Mouse (Mus musculus) liver, embryonic 12.5 days (tissue): ENCODE data around the gene Dab2ip. TPM values are rescaled to one million over a fixed set of nuclear protein-coding genes. Genes with fewer than 3 reads are reported as not detected.

Experiments
- ATAC-seq: fragments of 200-750 bp; cut with Nextera tagmentation; 2 replicates; pipeline ENCODE4 v1.8.0; 2017; ENCODE audit warnings: moderate number of reproducible peaks, mild to moderate bottlenecking, moderate library complexity
- H3K27ac ChIP-seq: fragments of 300-500 bp; sonication (generic); 2 replicates; pipeline ENCODE4 v1.5.1; 2016; ENCODE audit warnings: mild to moderate bottlenecking
- H3K27me3 ChIP-seq: fragments of 300-500 bp; sonication (generic); replicated peaks from 2 replicates; pipeline ENCODE4 v1.6.1; 2016; ENCODE audit warnings: mild to moderate bottlenecking, moderate library complexity
- H3K36me3 ChIP-seq: fragments of 300-500 bp; sonication (generic); 2 replicates; pipeline ENCODE4 v1.6.1; 2016; ENCODE audit warnings: mild to moderate bottlenecking, moderate library complexity
- H3K4me1 ChIP-seq: fragments of 300-500 bp; sonication (generic); 2 replicates; pipeline ENCODE4 v1.6.1; 2016
- H3K4me2 ChIP-seq: fragments of 300-500 bp; sonication (generic); 2 replicates; pipeline ENCODE4 v1.6.1; 2016; ENCODE audit warnings: mild to moderate bottlenecking, moderate library complexity
- H3K4me3 ChIP-seq: fragments of 300-500 bp; sonication (generic); 2 replicates; pipeline ENCODE4 v1.5.1; 2016; ENCODE audit warnings: mild to moderate bottlenecking, moderate library complexity
- H3K9ac ChIP-seq: fragments of 300-500 bp; sonication (generic); 2 replicates; pipeline ENCODE4 v1.6.1; 2016; ENCODE audit warnings: mild to moderate bottlenecking, moderate library complexity
- H3K9me3 ChIP-seq: fragments of 300-500 bp; sonication (generic); replicated peaks from 2 replicates; pipeline ENCODE4 v1.6.1; 2016; ENCODE audit warnings: mild to moderate bottlenecking, moderate library complexity
- WGBS: fragments of 180-500 bp; shearing (Covaris S2); methylation state at CpG from one replicate; pipeline ENCODE4 v1.1.7; 2016; ENCODE audit not compliant: insufficient replicate concordance; 5-methylcytosine and 5-hydroxymethylcytosine counted together
- polyA plus RNA-seq: library from polyadenylated mRNA; unstranded; fragments of >200 nt; fragmentation: Nextera tagmentation; extraction: Ambion mirVana; gene quantifications from 2 replicates; pipeline ENCODE4 v1.2.1, GENCODE M21; 2016

Gene Dab2ip
- polyA plus RNA-seq, 1 experiment from 2014 or later: 8.6 TPM

DNA sequence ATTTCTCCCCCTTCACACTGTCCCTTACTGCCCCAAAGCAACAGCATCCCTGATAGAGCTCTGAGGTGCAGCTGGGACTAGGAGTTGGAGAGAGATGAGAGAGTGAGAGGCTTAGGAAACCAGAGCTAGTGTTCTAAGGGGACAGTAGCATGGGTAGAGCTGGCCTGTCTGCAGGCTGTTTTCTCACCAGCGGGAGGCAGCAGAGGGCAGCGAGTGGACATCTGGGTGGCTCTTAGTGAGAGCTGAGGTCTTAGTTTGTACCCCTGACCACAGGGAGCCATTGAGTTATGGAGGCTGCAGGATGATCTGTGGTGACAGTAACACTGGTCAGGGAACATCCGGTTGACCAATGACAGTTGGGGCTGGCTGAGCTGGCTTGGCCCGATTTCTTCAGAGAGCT is 91.6 kb downstream of the Dab2ip start:
- Histone ChIP-seq H3K4me1 (no peaks in the 10 kb centered on the region), H3K9me3 (no peaks in the 10 kb centered on the region), H3K36me3 (no peaks in the 10 kb centered on the region), H3K4me2 (no peak overlapping the region), H3K27ac (no peak overlapping the region), H3K4me3 (no peak overlapping the region), H3K9ac (no peak overlapping the region), H3K27me3 (no peaks in the 10 kb centered on the region)
- peak; percentile 26; the same call in 1 of the 2 replicates for ATAC-seq
- 34% methylated on average over 4 of the region's 4 CpGs for WGBS

GRCm38 (mm10) chr2:35651297-35651731 is 93.2 kb downstream of the Dab2ip start:
- 49% methylated on average over 6 of the region's 6 CpGs for WGBS
- no peak for ATAC-seq
- no peaks in the 10 kb centered on the region for H3K4me1 ChIP-seq
- no peak overlapping the region for H3K27ac ChIP-seq
- H3K9ac ChIP-seq: no peak overlapping the region
- H3K4me2 ChIP-seq: no peak overlapping the region
- H3K9me3 ChIP-seq: no peaks in the 10 kb centered on the region
- H3K27me3 ChIP-seq: no peaks in the 10 kb centered on the region
- H3K4me3 ChIP-seq: no peak overlapping the region
- no peaks in the 10 kb centered on the region for H3K36me3 ChIP-seq

DNA sequence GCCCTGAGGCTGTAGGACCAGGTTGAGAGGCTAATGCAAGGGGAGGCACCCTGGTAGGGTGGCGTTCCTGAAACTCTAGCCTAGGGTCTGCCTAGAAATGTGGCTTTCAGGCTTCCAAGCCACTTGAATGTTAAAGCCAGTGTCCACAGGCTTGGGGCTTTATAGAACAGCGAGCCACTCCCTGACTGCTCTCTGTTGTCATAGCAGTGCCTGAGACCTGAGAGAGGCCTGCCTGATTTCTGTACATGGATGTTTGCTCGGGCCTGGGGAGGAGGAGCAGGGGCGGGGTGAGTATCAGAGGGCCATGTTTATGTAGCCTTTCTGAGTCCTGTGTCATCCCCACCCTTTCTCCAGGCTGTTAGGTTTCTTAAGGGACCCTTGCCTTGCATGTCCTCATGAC is 94.9 kb downstream of the Dab2ip start:
- Histone ChIP-seq H3K4me3 (no peak overlapping the region), H3K4me1 (0 out of 2 replicates have a peak, but pooled peaks cover 2% of the 10 kb centered on the region), H3K4me2 (no peak overlapping the region), H3K27ac (no peak overlapping the region), H3K27me3 (no peaks in the 10 kb centered on the region), H3K36me3 (no peaks in the 10 kb centered on the region), H3K9me3 (no peaks in the 10 kb centered on the region), H3K9ac (no peak overlapping the region)
- WGBS: 61% methylated on average over 4 of the region's 4 CpGs
- ATAC-seq: no peak

DNA sequence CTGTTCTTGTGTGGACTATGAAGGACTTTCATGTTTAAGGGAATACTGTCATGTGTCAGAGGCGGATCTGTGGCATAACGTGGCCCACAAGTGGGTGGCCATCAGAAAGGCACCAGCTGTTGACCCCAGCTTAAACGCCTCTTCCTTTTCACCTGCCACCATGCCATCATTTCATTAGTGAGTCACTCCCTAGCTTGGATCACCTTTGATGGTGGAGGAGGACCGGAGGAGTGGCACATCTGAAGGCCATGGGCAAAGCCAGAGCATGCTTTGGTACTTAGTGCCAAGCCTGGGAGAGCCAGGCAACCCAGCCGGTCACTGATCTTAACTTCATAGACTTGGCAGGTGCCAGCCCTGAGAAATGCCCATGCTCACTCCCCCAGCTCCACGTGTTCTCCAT is 96.7 kb downstream of the Dab2ip start:
- 64% methylated on average over 6 of the region's 6 CpGs for WGBS
- Histone ChIP-seq H3K4me1 (0 out of 2 replicates have a peak, but pooled peaks cover 8% of the 10 kb centered on the region), H3K27ac (no peak overlapping the region), H3K9me3 (no peaks in the 10 kb centered on the region), H3K36me3 (no peaks in the 10 kb centered on the region), H3K27me3 (peaks cover 13% of the 10 kb centered on the region), H3K4me2 (no peak overlapping the region), H3K9ac (no peak overlapping the region), H3K4me3 (no peak overlapping the region)
- ATAC-seq: no peak

- H3K27me3 ChIP-seq: peaks cover 25% of the 10 kb centered on the region
- no peak for ATAC-seq
- WGBS: 64% methylated on average over 8 of the region's 8 CpGs
- H3K4me2 ChIP-seq: no peak overlapping the region
- no peaks in the 10 kb centered on the region for H3K9me3 ChIP-seq
- no peak overlapping the region for H3K9ac ChIP-seq
- H3K27ac ChIP-seq: no peak overlapping the region
- no peaks in the 10 kb centered on the region for H3K36me3 ChIP-seq
- H3K4me1 ChIP-seq: 0 out of 2 replicates have a peak, but pooled peaks cover 10% of the 10 kb centered on the region
- H3K4me3 ChIP-seq: no peak overlapping the region
Observed at GRCm38 (mm10) chr2:35655996-35656395, 97.9 kb downstream of the Dab2ip start.

- 34% methylated on average over 3 of the region's 3 CpGs for WGBS
- Histone ChIP-seq H3K4me1 (peaks cover 30% of the 10 kb centered on the region), H3K27me3 (peaks cover 49% of the 10 kb centered on the region), H3K27ac (no peak overlapping the region), H3K9me3 (no peaks in the 10 kb centered on the region), H3K36me3 (no peaks in the 10 kb centered on the region), H3K9ac (no peak overlapping the region), H3K4me3 (no peak overlapping the region), H3K4me2 (no peak overlapping the region)
- no peak for ATAC-seq
Observed at GRCm38 (mm10) chr2:35658311-35658710, 100.2 kb downstream of the Dab2ip start.

DNA sequence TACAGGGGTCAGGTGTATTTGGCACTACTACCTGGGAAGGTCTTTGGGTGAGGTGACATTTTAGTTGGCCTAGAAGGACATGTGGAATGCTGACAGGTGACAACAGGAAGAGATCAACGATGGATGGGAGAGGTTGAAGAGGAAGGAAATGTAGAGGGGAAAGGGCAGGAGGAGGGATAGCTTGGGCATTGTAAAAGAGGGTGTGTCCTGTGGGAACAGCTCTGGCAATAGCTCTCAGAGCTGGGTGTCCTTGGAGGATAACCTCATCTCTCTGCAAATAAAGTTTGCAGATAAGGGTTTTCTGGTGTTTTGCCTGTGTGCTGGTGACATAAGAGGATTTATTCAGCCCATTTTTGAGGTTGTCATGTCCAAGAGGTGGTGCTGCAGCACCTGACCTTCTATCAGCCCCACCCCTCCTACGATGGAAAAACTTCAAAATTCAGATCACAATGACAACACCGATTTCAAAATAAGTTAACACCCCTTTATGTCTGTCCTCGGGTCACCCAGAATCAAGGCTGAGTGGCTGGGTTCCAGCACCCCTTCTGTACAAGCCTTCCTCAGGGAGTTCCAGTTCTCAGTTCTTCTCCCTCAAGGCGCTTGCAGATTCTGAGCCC is 101.6 kb downstream of the Dab2ip start:
- ATAC-seq: no peak
- H3K27ac ChIP-seq: no peak overlapping the region
- 52% methylated on average over 5 of the region's 5 CpGs for WGBS
- no peak overlapping the region for H3K4me2 ChIP-seq
- H3K4me1 ChIP-seq: peaks cover 35% of the 10 kb centered on the region
- no peaks in the 10 kb centered on the region for H3K36me3 ChIP-seq
- H3K9me3 ChIP-seq: no peaks in the 10 kb centered on the region
- peaks cover 62% of the 10 kb centered on the region for H3K27me3 ChIP-seq
- H3K4me3 ChIP-seq: no peak overlapping the region
- no peak overlapping the region for H3K9ac ChIP-seq

DNA sequence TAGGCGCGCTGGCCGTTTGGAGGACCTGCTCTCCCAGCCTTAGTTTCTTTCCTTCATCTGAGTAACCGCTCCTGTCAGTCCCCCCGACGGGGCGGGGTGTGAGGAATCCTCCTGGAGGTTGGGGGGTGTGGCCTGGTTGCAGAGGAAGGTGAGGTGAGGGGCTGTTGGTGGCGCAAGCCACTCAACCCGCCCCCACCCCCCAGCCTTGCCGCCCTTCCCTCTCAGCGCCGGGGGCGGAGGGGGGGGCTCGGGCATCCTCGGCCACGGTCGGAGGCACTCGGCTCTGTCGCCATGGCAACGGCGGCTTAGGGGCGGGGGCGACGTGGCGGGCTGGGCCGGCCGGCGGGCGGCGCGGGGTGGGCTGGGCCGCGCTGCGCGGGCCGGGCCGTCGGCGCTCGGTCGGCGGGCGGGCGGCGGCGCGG is 102.9 kb downstream of the Dab2ip start:
- Histone ChIP-seq H3K4me2 (peak overlapping the region; percentile 73), H3K36me3 (no peaks in the 10 kb centered on the region), H3K4me1 (peaks cover 35% of the 10 kb centered on the region), H3K9ac (no peak overlapping the region), H3K27ac (no peak overlapping the region), H3K27me3 (peaks cover 64% of the 10 kb centered on the region), H3K9me3 (no peaks in the 10 kb centered on the region), H3K4me3 (peak overlapping the region; percentile 61)
- ATAC-seq: 0 out of 2 replicates have a peak, but pooled peaks have one; percentile 12
- 3% methylated on average over 22 of the region's 47 CpGs for WGBS

GRCm38 (mm10) chr2:35661454-35662000 is 103.5 kb downstream of the Dab2ip start:
- under 1% methylated on average over 51 of the region's 51 CpGs for WGBS
- peak; percentile 44 for ATAC-seq
- H3K27me3 ChIP-seq: peaks cover 64% of the 10 kb centered on the region

GRCm38 (mm10) chr2:35662001-35662491 is 104.0 kb downstream of the Dab2ip start:
- Histone ChIP-seq H3K36me3 (no peaks in the 10 kb centered on the region), H3K4me3 (peak overlapping the region; percentile 61), H3K9ac (peak overlapping the region; percentile 66), H3K4me1 (peaks cover 35% of the 10 kb centered on the region), H3K27me3 (peaks cover 64% of the 10 kb centered on the region), H3K4me2 (peak overlapping the region; percentile 73), H3K27ac (0 out of 2 replicates have a peak overlapping the region, but pooled peaks have one; percentile 36), H3K9me3 (no peaks in the 10 kb centered on the region)
- WGBS: 6% methylated on average over 24 of the region's 24 CpGs
- ATAC-seq: peak; percentile 50

More at GRCm38 (mm10) chr2:35661454-35662000, 103.5 kb downstream of the Dab2ip start:
- Histone ChIP-seq H3K4me1 (peaks cover 35% of the 10 kb centered on the region), H3K4me3 (peak overlapping the region; percentile 61), H3K9ac (peak overlapping the region; percentile 66), H3K9me3 (no peaks in the 10 kb centered on the region), H3K36me3 (no peaks in the 10 kb centered on the region), H3K27ac (0 out of 2 replicates have a peak overlapping the region, but pooled peaks have one; percentile 36), H3K4me2 (peak overlapping the region; percentile 73)

GRCm38 (mm10) chr2:35662738-35663550 is 104.9 kb downstream of the Dab2ip start:
- H3K9me3 ChIP-seq: no peaks in the 10 kb centered on the region
- peaks cover 32% of the 10 kb centered on the region for H3K4me1 ChIP-seq
- no peaks in the 10 kb centered on the region for H3K36me3 ChIP-seq
- H3K27me3 ChIP-seq: peaks cover 64% of the 10 kb centered on the region
- 27% methylated on average over 26 of the region's 26 CpGs for WGBS
- peak overlapping the region; percentile 73 for H3K4me2 ChIP-seq
- H3K4me3 ChIP-seq: no peak overlapping the region; the same call in 1 of the 2 replicates
- no peak for ATAC-seq
- no peak overlapping the region; the same call in 1 of the 2 replicates for H3K9ac ChIP-seq
- H3K27ac ChIP-seq: no peak overlapping the region

- no peaks in the 10 kb centered on the region for H3K9me3 ChIP-seq
- 76% methylated on average over 8 of the region's 8 CpGs for whole genome bisulfite sequencing
- peaks cover 14% of the 10 kb centered on the region for H3K4me1 ChIP-seq
- no peak overlapping the region for H3K4me2 ChIP-seq
- no peak overlapping the region for H3K27ac ChIP-seq
- ATAC-seq: no peak
- H3K27me3 ChIP-seq: peaks cover 21% of the 10 kb centered on the region
- no peak overlapping the region for H3K4me3 ChIP-seq
- H3K36me3 ChIP-seq: no peaks in the 10 kb centered on the region
- no peak overlapping the region for H3K9ac ChIP-seq
Observed at GRCm38 (mm10) chr2:35667746-35668145, 109.7 kb downstream of the Dab2ip start.
